Mouse (Mus musculus) megakaryocyte, embryonic 14.5 days (primary cell): ENCODE data around the gene Atp8b5.

ENCODE experiments used
- FLI1 ChIP-seq: IDR thresholded peaks from 2 replicates; pipeline ENCODE4 v1.6.1; 2012; ENCODE audit warnings: low read length, inconsistent platforms, mixed read lengths
- GATA1 ChIP-seq: IDR thresholded peaks from 3 replicates; pipeline ENCODE4 v1.6.1; 2012; ENCODE audit warnings: mixed read lengths, low read length, inconsistent platforms, borderline replicate concordance

DNA sequence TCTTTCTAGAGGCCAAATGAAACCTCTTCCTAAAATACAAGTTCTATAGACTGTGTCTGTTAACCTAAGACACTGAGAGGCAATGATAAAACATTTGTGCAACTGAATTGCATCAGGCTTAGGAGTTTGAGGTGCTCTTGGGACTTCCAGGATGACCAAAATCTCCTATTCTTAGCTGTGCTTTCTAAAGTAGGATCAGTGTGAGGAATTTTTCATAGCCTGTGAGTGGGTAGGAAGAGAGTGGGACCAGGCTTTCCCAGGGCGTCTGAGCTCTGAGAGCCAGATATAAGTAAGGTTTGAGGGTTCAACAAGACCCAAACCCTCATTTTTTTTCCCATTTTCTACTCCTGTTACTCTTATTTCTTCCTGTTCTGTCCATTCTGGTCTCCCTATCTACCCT lies 34.0 kb upstream of the Atp8b5 start:
- no peak for TF ChIP-seq FLI1
- TF ChIP-seq GATA1: no peak
